Mouse (Mus musculus) NIH3T3 (cell line): ENCODE data around the gene Cfap97d2.

Experiments
- DNase-seq: peaks from one replicate; pipeline ENCODE4 v3.0.0-alpha.2; 2012; ENCODE audit warnings: low read depth

Cfap97d2 gene

GRCm38 (mm10) chr8:13705668-13706067, at the start of gene Cfap97d2:
Gene Cfap97d2 (plus strand): TSS chr8:13705889.
- DNase-seq: peak; percentile 63

DNA sequence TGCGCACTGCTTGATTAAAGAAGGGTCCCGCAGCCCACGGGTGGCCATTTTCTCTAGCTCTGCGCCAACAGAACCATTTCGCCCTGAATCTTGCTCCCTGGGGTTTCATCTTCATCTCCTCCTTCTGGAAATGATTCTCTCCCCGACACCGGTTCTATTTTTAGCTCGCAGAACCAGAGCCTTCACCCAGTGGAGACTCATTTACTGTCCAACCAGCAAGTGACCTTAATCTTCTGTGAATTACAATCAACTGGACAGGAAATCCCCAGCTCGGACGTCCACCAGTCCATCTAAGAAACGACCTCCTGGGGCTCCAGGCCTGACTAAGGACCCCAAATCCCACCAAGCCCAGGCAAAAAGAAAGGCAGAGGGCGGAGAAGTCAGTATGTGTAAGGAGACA, 48.2 kb upstream of the Cfap97d2 start:
- DNase-seq: no peak

GRCm38 (mm10) chr8:13660323-13660722, 45.4 kb upstream of the Cfap97d2 start:
- no peak for DNase-seq

DNA sequence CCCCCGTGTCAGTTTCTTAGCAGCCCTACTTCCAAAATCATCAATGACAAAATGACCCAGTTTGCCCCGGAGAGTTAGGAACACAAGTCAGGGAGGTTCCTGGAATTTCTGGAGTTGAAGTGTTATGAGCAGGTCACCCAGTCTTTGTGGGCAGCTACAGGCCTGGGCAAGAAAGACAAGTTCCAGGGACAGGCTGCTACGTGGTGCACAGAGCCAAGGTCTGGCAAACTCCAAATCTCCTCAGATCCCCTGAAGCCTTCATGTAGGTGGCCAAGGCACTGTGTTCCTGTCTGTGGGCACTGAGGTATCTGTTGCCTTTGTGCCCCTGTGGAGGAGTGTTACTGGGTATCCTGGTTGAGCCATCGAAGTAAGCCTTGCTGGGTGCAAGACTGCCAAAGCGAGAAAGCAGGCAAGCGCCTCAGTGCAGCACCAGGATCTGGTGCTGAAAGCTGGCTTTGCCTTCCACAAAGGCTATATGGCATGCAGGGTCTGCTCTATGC, 40.9 kb upstream of the Cfap97d2 start:
- no peak for DNase-seq

- no peak for DNase-seq
Measured at GRCm38 (mm10) chr8:13665538-13665937, 40.2 kb upstream of the Cfap97d2 start.

- DNase-seq: no peak
Measured at GRCm38 (mm10) chr8:13665944-13666343, 39.7 kb upstream of the Cfap97d2 start.

DNA sequence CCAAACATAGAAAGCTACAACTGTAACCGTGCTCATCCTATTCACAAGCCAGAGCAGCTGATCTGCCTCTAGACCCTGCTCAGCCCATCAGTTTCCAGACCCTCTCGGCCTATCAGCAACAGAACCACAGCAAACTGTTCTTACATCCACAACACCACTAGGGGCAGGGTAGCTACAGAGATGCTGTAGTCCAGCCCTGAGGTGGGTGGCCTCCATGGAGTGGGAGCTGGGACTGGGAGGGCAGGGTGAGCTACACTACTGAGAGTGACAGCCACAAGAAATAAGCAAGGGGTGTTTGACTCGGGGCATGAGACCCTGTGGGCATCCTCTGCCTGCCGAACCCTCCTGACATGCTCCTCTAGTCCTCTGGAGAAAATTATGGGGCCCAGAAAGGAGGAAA, 37.8 kb upstream of the Cfap97d2 start:
- peak; percentile 50 for DNase-seq

GRCm38 (mm10) chr8:13668367-13668766, 37.3 kb upstream of the Cfap97d2 start:
- peak; percentile 63 for DNase-seq

DNA sequence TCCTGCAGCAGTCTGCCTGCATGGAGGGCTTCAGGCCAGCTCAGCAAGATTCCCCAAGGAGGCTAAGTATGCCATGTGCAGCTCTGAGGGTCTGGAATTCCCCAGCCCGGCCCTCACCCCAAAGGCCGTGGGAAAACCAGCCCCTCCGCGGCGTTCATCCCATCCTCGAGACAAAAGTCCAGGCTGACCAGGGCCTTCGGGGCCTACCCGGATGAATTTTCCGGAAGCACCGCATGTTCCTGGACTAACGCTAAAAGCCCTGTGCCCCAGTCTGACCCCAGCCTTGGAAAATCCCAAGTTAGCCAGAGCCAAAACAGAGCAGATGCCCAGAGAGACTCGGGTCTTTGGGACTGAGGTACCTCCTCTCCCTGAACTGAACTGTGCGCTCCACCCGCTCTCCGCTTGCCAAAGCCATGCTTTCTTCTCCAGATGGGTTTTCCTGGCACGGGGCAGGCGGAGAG, 35.6 kb upstream of the Cfap97d2 start:
- DNase-seq: no peak

DNA sequence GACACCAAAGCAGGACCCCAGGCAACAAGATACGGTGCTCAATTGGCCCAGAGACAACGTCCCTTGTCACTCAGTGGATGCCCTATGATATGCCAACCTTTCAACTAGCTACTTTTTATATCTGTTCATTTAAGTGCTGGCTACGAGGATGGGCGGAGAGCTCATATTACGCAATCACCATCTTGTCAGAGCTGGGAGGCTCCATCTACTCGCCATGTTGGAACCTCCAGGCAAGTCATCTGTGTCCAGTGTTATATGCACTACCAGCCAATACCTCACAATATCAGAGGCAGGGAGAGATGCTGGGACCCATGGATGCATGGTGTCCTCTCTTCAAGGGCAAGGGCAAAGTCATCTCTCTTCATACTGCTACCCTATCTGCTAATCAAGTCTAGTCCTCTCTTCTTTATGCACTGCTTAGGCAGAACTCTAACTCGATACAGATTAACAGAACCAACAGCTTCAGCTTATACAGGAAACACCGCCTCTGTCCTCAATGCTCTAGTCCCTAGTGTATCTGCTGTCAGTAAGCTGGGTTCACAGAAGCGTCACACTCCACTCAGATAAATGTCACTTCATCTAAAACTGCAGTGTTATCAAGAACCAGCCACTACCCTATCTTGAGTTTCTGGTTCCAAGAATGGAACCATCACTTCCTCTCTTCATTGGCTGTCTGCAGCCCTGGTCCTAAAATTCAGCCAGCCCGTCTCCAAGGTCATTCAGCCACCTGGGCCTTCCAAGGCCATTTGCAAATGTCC, 34.3 kb upstream of the Cfap97d2 start:
- peak; percentile 25 for DNase-seq

GRCm38 (mm10) chr8:13673215-13673614, 32.5 kb upstream of the Cfap97d2 start:
- DNase-seq: no peak

GRCm38 (mm10) chr8:13674294-13675010, 31.2 kb upstream of the Cfap97d2 start:
- peak; percentile 33 for DNase-seq

- DNase-seq: no peak
Measured at GRCm38 (mm10) chr8:13675121-13675520, 30.6 kb upstream of the Cfap97d2 start.

DNA sequence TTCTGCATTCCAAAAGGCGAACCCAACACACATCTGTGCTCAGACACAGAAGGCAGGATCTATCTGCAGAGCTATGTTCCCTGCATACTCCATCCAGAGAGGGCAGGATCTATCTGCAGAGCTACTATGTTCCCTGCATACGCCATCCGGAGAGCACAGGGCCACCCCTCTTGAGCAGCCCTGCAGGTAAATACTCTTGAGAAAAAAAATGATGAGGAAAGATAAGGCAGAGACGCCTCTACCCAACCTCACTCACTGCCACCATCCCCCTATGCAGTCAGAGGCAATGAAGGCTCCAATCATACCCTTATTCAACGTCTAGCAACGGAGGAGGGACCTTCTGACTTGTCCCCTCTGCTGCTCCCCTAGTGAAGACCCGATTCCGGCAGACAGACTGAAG, 30.2 kb upstream of the Cfap97d2 start:
- DNase-seq: no peak

DNA sequence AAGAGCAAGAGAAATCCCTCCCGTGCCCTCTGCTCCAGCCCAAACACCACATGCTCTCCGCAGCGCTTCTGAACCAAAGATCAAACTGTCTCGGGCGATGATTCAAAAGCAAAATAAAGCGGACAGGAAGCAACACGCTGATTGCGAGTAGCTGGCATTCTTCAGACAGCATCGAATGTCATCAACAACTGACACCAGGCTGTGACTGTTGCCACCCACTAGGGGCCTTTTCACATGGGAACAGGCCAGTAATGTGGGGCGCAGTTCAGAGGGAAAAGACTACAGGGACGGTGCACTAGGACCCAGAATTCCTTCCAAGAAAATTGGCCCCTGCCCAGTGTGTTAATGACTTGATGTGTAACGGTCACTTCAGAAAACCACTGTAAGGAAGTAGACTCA, 29.4 kb upstream of the Cfap97d2 start:
- DNase-seq: peak; percentile 74

DNA sequence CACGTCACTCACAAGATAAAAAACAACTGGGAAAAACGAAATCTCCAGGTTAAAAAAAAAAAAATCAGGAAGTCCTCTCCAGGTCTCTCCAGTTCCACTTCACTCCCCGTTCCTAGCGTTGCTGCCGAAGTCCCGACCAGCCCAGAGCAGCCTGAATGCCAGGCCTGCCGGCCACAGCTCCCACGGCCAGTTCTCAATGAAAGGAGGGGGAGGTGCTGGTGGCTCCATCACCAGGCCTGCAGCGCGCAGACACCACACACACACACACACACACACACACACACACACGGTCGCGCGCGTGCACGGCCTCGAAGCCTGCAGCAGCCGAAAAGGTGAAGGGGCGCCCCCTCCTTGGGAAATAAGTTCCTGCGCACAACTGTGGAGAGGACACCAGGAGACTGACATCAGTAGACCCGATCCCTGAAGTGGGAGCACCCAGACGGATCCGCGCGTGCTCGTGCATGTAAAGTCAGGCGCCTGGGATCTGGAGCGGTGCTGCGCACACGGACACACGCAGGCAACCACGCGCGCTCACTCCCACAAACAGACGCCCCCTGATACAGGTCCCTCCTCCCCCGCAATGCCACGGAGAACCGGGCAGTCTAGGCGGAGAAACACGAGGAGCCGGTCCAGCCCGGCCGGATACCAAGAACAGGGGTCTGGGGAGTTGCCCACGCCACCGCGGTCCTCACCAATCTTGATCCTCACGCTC, 28.8 kb upstream of the Cfap97d2 start:
- DNase-seq: peak; percentile 86

- DNase-seq: peak; percentile 97
Measured at GRCm38 (mm10) chr8:13677413-13677883, 28.2 kb upstream of the Cfap97d2 start, which contains the start of gene Rasa3. Gene Rasa3 (minus strand): TSS chr8:13677603.

GRCm38 (mm10) chr8:13678182-13678581, 27.5 kb upstream of the Cfap97d2 start:
- no peak for DNase-seq

DNA sequence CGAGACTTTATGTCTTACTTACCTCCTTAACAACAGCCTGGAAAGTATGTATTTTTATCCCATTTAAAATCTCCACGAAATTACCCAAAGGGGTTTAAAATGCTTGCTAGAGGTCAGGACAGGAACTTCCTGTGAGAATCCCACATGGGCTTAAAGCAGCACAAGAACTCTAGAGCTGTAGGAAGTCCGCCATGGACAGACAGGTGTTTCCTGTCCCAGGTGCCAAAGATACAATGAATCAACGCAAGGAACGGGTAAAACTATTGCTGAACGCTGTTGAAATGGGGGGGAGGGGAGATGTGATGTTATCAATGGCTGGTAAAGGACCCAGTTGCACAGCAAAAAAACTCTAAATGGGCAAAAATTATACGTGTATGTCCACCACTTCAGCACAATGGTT, 21.6 kb upstream of the Cfap97d2 start:
- no peak for DNase-seq

DNA sequence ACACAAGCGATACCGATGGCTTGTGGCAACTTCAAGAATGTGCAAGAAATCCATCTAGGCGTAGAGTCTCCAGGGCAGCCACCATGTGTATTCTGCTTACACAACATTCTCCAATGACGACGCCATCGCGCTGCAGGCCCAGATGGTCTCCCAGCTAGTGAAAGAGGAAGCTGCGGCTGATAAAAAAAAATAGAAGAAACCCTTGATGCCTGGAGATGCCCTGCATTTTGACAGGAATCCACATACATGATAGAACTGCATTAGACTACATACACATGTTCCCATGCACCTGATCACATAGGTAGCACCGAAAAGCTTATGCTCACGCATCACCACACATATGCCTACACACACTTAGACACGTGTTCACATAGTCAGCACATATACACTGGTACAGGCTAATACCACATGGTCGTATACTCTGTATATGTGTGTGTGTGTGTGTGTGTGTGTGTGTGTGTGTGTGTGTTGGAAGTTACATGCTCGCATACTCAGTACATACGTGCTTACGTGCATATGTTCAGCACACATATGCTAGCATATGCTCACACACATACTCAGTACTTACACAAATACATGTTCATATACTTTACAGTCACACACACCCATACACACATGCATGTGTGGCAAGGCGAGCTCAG, 19.9 kb upstream of the Cfap97d2 start:
- no peak for DNase-seq

GRCm38 (mm10) chr8:13686426-13686825, 19.3 kb upstream of the Cfap97d2 start:
- DNase-seq: no peak
